Mouse (Mus musculus) G1E (cell line): ENCODE data around the gene Kdm1a. TPM values are rescaled to one million over a fixed set of nuclear protein-coding genes. Genes with fewer than 3 reads are reported as not detected.

ENCODE experiments used
- ATAC-seq: 2 replicates; pipeline ENCODE4 v1.8.0; 2016; ENCODE audit warnings: mild to moderate bottlenecking; ENCODE audit not compliant: insufficient number of reproducible peaks, poor library complexity, low FRiP score, severe bottlenecking; ENCODE audit errors: extremely low read depth
- DNase-seq: peaks from one replicate; pipeline ENCODE4 v3.0.0; 2012; ENCODE audit warnings: low spot score
- H3K27me3 ChIP-seq: 2 replicates; pipeline ENCODE4 v1.6.1; 2012; ENCODE audit warnings: mild to moderate bottlenecking, low read length, inconsistent platforms; ENCODE audit not compliant: insufficient read depth
- H3K36me3 ChIP-seq: replicated peaks from 2 replicates; pipeline ENCODE3; 2012; ENCODE audit warnings: mild to moderate bottlenecking, inconsistent platforms
- H3K4me1 ChIP-seq: 2 replicates; pipeline ENCODE4 v1.6.1; 2012; ENCODE audit warnings: low read depth, low read length, inconsistent platforms, mixed read lengths; ENCODE audit not compliant: insufficient read depth
- H3K4me3 ChIP-seq: 2 replicates; pipeline ENCODE4 v1.5.1; 2012; ENCODE audit warnings: low read depth, mild to moderate bottlenecking, inconsistent platforms, low read length, moderate library complexity, mixed read lengths
- H3K9me3 ChIP-seq: replicated peaks from 2 replicates; pipeline ENCODE4 v1.6.1; 2012; ENCODE audit warnings: inconsistent platforms
- CTCF ChIP-seq: IDR thresholded peaks from 2 replicates; pipeline ENCODE4 v1.5.1; 2012; ENCODE audit warnings: low read depth, low read length, inconsistent platforms, mixed read lengths
- GATA1 ChIP-seq: IDR thresholded peaks from 2 replicates; pipeline ENCODE4 v1.6.1; 2012; ENCODE audit warnings: borderline replicate concordance, low read length, inconsistent platforms, mixed read lengths
- GATA2 ChIP-seq: IDR thresholded peaks from 2 replicates; pipeline ENCODE4 v1.6.1; 2012; ENCODE audit warnings: low read depth, low read length, inconsistent platforms, borderline replicate concordance
- POLR2AphosphoS5 ChIP-seq: IDR thresholded peaks from 2 replicates; pipeline ENCODE4 v1.6.1; 2012; ENCODE audit warnings: low read depth, low read length, inconsistent platforms; ENCODE audit not compliant: insufficient replicate concordance
- TAL1 ChIP-seq: conservative IDR thresholded peaks from 2 replicates; pipeline ENCODE4 v1.6.1; 2012; ENCODE audit warnings: low read depth, low read length, inconsistent platforms, mixed read lengths
- polyA plus RNA-seq: library from polyadenylated mRNA; stranded (reverse); fragments of >175 nt; gene quantifications from 2 replicates; pipeline ENCODE4 v1.2.3, GENCODE M21; 2012
- total RNA-seq, 2 experiments: library from RNA; stranded (forward) in 1 of 2; stranded (reverse) in 1 of 2; fragments of 200-1000 nt in 1 of 2; fragments of >200 nt in 1 of 2; fragmentation: Nextera tagmentation in 1 of 2; gene quantifications; 2 replicates each; pipeline ENCODE4 v1.2.3; 2014 to 2017

Kdm1a gene
- total and polyA plus RNA-seq, 3 experiments: 29.3 to 107 (median 86.3) TPM

DNA sequence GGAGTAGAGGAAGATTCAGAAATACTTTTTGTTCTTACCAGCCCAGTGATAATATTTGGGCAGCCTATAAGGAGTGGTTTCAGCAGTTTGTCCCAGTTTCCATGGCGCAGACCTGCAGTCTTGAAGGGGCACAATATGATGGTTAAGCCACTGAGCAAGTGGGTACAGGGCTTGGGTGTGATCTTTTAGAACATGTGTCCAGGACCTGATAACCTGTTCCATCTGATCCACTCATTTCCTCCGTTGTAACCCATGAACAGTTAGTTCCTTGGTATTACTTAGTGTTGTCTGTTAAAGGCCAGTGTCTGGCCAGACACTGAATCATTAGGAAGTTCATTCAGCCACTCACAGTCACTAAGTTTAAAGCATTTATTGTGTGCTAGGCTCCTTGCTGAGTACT is 78.2 kb downstream of the Kdm1a start:
- ATAC-seq: no peak
- H3K36me3 ChIP-seq: no peaks in the 10 kb centered on the region
- no peaks in the 10 kb centered on the region for H3K9me3 ChIP-seq
- DNase-seq: no peak
- no peak overlapping the region for H3K4me3 ChIP-seq
- no peaks in the 10 kb centered on the region for H3K4me1 ChIP-seq
- H3K27me3 ChIP-seq: no peaks in the 10 kb centered on the region; the same call in 1 of the 2 replicates
- no peak for TF ChIP-seq POLR2AphosphoS5
- TF ChIP-seq GATA2: no peak
- no peak for TF ChIP-seq GATA1
- no peak for TF ChIP-seq CTCF
- no peak for TF ChIP-seq TAL1

- no peak overlapping the region for H3K4me3 ChIP-seq
- H3K4me1 ChIP-seq: no peaks in the 10 kb centered on the region
- H3K9me3 ChIP-seq: no peaks in the 10 kb centered on the region
- no peaks in the 10 kb centered on the region; the same call in 1 of the 2 replicates for H3K27me3 ChIP-seq
- TF ChIP-seq GATA2: no peak
- TF ChIP-seq CTCF: no peak
- TF ChIP-seq TAL1: no peak
- TF ChIP-seq GATA1: no peak
- no peak for TF ChIP-seq POLR2AphosphoS5
- ATAC-seq (no peak), DNase-seq (no peak)
- no peaks in the 10 kb centered on the region for H3K36me3 ChIP-seq
Observed at GRCm38 (mm10) chr4:136521898-136522297, 80.6 kb downstream of the Kdm1a start.

- Histone ChIP-seq H3K4me3 (no peak overlapping the region), H3K4me1 (no peaks in the 10 kb centered on the region), H3K27me3 (peaks cover 2% of the 10 kb centered on the region; the same call in 1 of the 2 replicates), H3K36me3 (no peaks in the 10 kb centered on the region), H3K9me3 (no peaks in the 10 kb centered on the region)
- no peak for ATAC-seq
- TF ChIP-seq TAL1: no peak
- TF ChIP-seq CTCF: no peak
- no peak for TF ChIP-seq GATA2
- no peak for TF ChIP-seq POLR2AphosphoS5
- no peak for TF ChIP-seq GATA1
- DNase-seq: no peak
Observed at GRCm38 (mm10) chr4:136519866-136520265, 82.7 kb downstream of the Kdm1a start.

GRCm38 (mm10) chr4:136518576-136518975 is 83.9 kb downstream of the Kdm1a start:
- H3K4me3 ChIP-seq: no peak overlapping the region
- no peak for ATAC-seq
- peaks cover 2% of the 10 kb centered on the region; the same call in 1 of the 2 replicates for H3K27me3 ChIP-seq
- no peak for DNase-seq
- no peak for TF ChIP-seq TAL1
- TF ChIP-seq GATA2: no peak
- H3K36me3 ChIP-seq: no peaks in the 10 kb centered on the region
- H3K9me3 ChIP-seq: no peaks in the 10 kb centered on the region
- no peaks in the 10 kb centered on the region for H3K4me1 ChIP-seq

DNA sequence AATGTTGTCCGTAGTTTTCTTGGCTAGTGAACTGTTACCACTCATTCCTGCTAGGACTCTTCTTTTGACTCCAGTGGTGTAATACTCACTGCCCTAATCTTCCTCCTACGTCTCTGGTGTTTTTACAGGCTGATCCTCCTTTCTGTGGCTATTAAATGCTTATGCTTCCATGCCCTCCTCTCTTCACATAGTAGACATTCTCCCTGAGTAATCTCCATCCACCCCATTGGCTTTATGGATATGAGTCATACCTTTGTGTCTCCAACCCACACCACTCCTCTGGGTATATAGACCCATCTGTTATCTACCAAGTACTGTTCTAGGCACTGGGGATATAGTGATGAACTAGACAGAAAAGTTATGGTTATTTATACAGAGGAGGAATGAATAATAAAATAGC is 84.4 kb downstream of the Kdm1a start:
- H3K27me3 ChIP-seq: peaks cover 2% of the 10 kb centered on the region; the same call in 1 of the 2 replicates
- no peaks in the 10 kb centered on the region for H3K36me3 ChIP-seq
- H3K4me3 ChIP-seq: no peak overlapping the region
- H3K9me3 ChIP-seq: no peaks in the 10 kb centered on the region
- H3K4me1 ChIP-seq: no peaks in the 10 kb centered on the region
- TF ChIP-seq GATA1 (no peak), CTCF (no peak), GATA2 (no peak), TAL1 (no peak), POLR2AphosphoS5 (no peak)
- ATAC-seq (no peak), DNase-seq (no peak)

GRCm38 (mm10) chr4:136512905-136513304 is 89.6 kb downstream of the Kdm1a start:
- no peaks in the 10 kb centered on the region for H3K9me3 ChIP-seq
- ATAC-seq (no peak), DNase-seq (no peak)
- TF ChIP-seq GATA1 (no peak), POLR2AphosphoS5 (no peak), CTCF (no peak), GATA2 (no peak), TAL1 (no peak)
- H3K4me3 ChIP-seq: no peak overlapping the region
- H3K27me3 ChIP-seq: peaks cover 6% of the 10 kb centered on the region
- no peaks in the 10 kb centered on the region for H3K4me1 ChIP-seq
- no peaks in the 10 kb centered on the region for H3K36me3 ChIP-seq

DNA sequence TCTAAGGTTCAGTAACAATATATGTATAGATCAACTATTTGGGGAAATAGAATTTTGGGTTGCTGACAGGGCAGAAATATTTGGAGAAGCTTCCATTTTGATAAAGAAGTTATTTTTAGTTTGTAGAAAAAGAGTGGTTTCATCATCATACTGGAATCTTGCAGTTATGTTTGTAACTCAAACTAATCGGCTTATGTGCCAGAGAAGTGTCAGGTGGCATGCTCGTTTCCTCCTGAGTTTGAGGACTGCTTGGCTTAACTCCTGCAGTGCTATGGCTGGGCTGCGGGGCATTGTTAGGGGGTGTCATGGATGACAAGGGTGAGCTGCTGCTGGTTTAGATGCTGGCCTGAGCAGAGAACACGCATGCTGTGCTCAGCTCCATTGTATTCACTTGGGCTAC is 90.8 kb downstream of the Kdm1a start:
- Histone ChIP-seq H3K9me3 (no peaks in the 10 kb centered on the region), H3K4me3 (no peak overlapping the region), H3K27me3 (peaks cover 6% of the 10 kb centered on the region), H3K36me3 (no peaks in the 10 kb centered on the region), H3K4me1 (no peaks in the 10 kb centered on the region)
- ATAC-seq (no peak), DNase-seq (no peak)
- no peak for TF ChIP-seq POLR2AphosphoS5
- TF ChIP-seq GATA2: no peak
- no peak for TF ChIP-seq TAL1
- no peak for TF ChIP-seq CTCF
- TF ChIP-seq GATA1: no peak
